Comparison of ENCODE assay signal across 22 mouse cellular contexts in genomic region chr6:86939797-86940196, GRCm38 (mm10).
DNase-seq lines count a peak whose midpoint lies in the region; ATAC-seq lines count a peak whose summit lies in the region.
"Had no signal": no experiment of that assay in that cellular context is flagged by ENCODE, and none has a peak within 500 bp of the region (broad histone marks: within the 10 kb centered on the region; RNA-seq: fewer than 3 reads in every experiment).

No protein-coding gene starts in this region.

- H3K27me3 ChIP-seq in megakaryocyte, embryonic 14.5 days (replicated peaks), result no peaks in the 10 kb centered on the region
- H3K27me3 ChIP-seq in liver, embryonic 13.5 days, result no peaks in the 10 kb centered on the region
- no peaks in the 10 kb centered on the region for H3K27me3 ChIP-seq in kidney, embryonic 16.5 days (ENCODE audit: insufficient read depth, low read length)
- no peaks in the 10 kb centered on the region for H3K27me3 ChIP-seq in forebrain, embryonic 14.5 days (replicated peaks; ENCODE audit: control insufficient read depth, insufficient read depth, low read length)
- H3K27me3 ChIP-seq: CH12.LX; embryonic facial prominence, embryonic 13.5 days; forebrain, embryonic 12.5 days; heart, embryonic 12.5 days; hindbrain, embryonic 12.5 days had no signal

- H3K27ac ChIP-seq in liver, embryonic 13.5 days, result no peak overlapping the region
- H3K27ac ChIP-seq in kidney, embryonic 16.5 days (ENCODE audit: low read length), result no peak overlapping the region
- H3K27ac ChIP-seq in forebrain, embryonic 14.5 days (ENCODE audit: low read depth, low read length), result no peak overlapping the region
- H3K27ac ChIP-seq: embryonic facial prominence, embryonic 13.5 days; forebrain, embryonic 12.5 days; hindbrain, embryonic 12.5 days had no signal

- 26% methylated on average over 7 of the region's 7 CpGs for WGBS in liver, embryonic 13.5 days (ENCODE audit: insufficient replicate concordance)
- 92% methylated on average over 7 of the region's 7 CpGs for WGBS in kidney, embryonic 16.5 days
- WGBS in forebrain, embryonic 14.5 days, result 91% methylated on average over 7 of the region's 7 CpGs

- ATAC-seq in megakaryocyte, adult 5-6 weeks (ENCODE audit: poor library complexity, severe bottlenecking), result no peak
- ATAC-seq in liver, embryonic 13.5 days (ENCODE audit: low read depth), result peak; percentile 92
- ATAC-seq in megakaryocyte progenitor cell, adult 5-6 weeks (replicated peaks; ENCODE audit: poor library complexity), result peak; percentile 90
- ATAC-seq in kidney, embryonic 16.5 days (ENCODE audit: low FRiP score, low TSS enrichment), result no peak
- no peak for ATAC-seq in forebrain, embryonic 14.5 days
- ATAC-seq: forebrain, postnatal 0 days; hindbrain, embryonic 16.5 days had no signal

- H3K9me3 ChIP-seq in megakaryocyte, embryonic 14.5 days, result no peaks in the 10 kb centered on the region
- no peaks in the 10 kb centered on the region for H3K9me3 ChIP-seq in liver, embryonic 13.5 days (replicated peaks)
- H3K9me3 ChIP-seq in kidney, embryonic 16.5 days (ENCODE audit: low read length), result peaks cover 7% of the 10 kb centered on the region
- H3K9me3 ChIP-seq in forebrain, embryonic 14.5 days (replicated peaks; ENCODE audit: control insufficient read depth, low read length), result peaks cover 6% of the 10 kb centered on the region; the same call in 1 of the 2 replicates

- peak; percentile 46 for DNase-seq in c-Kit-positive CD71-positive TER-119-negative erythroid progenitor cells, embryonic 14.5 days (ENCODE audit: low read depth)
- DNase-seq in liver, embryonic 13.5 days, result peak; percentile 46
- DNase-seq in forebrain, embryonic 14.5 days (ENCODE audit: low spot score), result no peak
- no peak for DNase-seq in lung, adult 18-20 months
- DNase-seq: adrenal gland, adult 8-10 months; adrenal gland, postnatal 36 days; cerebellum, adult 11-12 months; cerebellum, adult 9-11 months; cerebellum, postnatal 36 days; forebrain, postnatal 0 days; gastrocnemius, postnatal 14 days; heart, postnatal 36 days had no signal

- peaks cover 10% of the 10 kb centered on the region for H3K4me1 ChIP-seq in megakaryocyte, embryonic 14.5 days
- peaks cover 9% of the 10 kb centered on the region for H3K4me1 ChIP-seq in liver, embryonic 13.5 days (replicated peaks)
- H3K4me1 ChIP-seq in kidney, embryonic 16.5 days (ENCODE audit: insufficient read depth, low read length), result no peaks in the 10 kb centered on the region
- no peaks in the 10 kb centered on the region for H3K4me1 ChIP-seq in forebrain, embryonic 14.5 days (ENCODE audit: control insufficient read depth, insufficient read depth, low read length)
- H3K4me1 ChIP-seq: forebrain, embryonic 12.5 days; hindbrain, embryonic 12.5 days had no signal

- no peak overlapping the region for H3K9ac ChIP-seq in liver, embryonic 13.5 days
- H3K9ac ChIP-seq in kidney, embryonic 16.5 days (replicated peaks; ENCODE audit: low read length), result no peak overlapping the region
- H3K9ac ChIP-seq in forebrain, embryonic 14.5 days (ENCODE audit: low read length), result no peak overlapping the region
- H3K9ac ChIP-seq: embryonic facial prominence, embryonic 13.5 days; forebrain, embryonic 12.5 days; forebrain, postnatal 0 days; heart, embryonic 12.5 days; hindbrain, embryonic 12.5 days had no signal

- H3K4me2 ChIP-seq in liver, embryonic 13.5 days, result peak overlapping the region; percentile 12; the same call in 1 of the 2 replicates
- H3K4me2 ChIP-seq in kidney, embryonic 16.5 days (replicated peaks; ENCODE audit: low read depth, low read length), result no peak overlapping the region
- H3K4me2 ChIP-seq in forebrain, embryonic 14.5 days (ENCODE audit: low read length), result no peak overlapping the region
- H3K4me2 ChIP-seq: embryonic facial prominence, embryonic 13.5 days; forebrain, embryonic 12.5 days; heart, embryonic 12.5 days; hindbrain, embryonic 12.5 days had no signal

- peaks cover 78% of the 10 kb centered on the region for H3K36me3 ChIP-seq in megakaryocyte, embryonic 14.5 days (replicated peaks; ENCODE audit: low read length)
- H3K36me3 ChIP-seq in liver, embryonic 13.5 days, result peaks cover 52% of the 10 kb centered on the region
- peaks cover 48% of the 10 kb centered on the region for H3K36me3 ChIP-seq in kidney, embryonic 16.5 days (ENCODE audit: insufficient read depth, low read length)
- peaks cover 32% of the 10 kb centered on the region for H3K36me3 ChIP-seq in forebrain, embryonic 14.5 days (ENCODE audit: control insufficient read depth, insufficient read depth, low read length)

- peak overlapping the region; percentile 8 for H3K4me3 ChIP-seq in megakaryocyte, embryonic 14.5 days (replicated peaks)
- no peak overlapping the region for H3K4me3 ChIP-seq in liver, embryonic 13.5 days (replicated peaks)
- no peak overlapping the region for H3K4me3 ChIP-seq in kidney, embryonic 16.5 days (ENCODE audit: low read length)
- no peak overlapping the region for H3K4me3 ChIP-seq in forebrain, embryonic 14.5 days (ENCODE audit: low read depth, low read length)
- H3K4me3 ChIP-seq: embryonic facial prominence, embryonic 13.5 days; forebrain, embryonic 12.5 days; heart, embryonic 12.5 days; hindbrain, embryonic 12.5 days had no signal

Comparison
In these comparisons a context has a peak if more than half of its experiments do, and no peak if none do; other contexts are left out.
1. ATAC-seq: peak in liver, embryonic 13.5 days (single experiment) and megakaryocyte progenitor cell, adult 5-6 weeks (single experiment); none in megakaryocyte, adult 5-6 weeks (single experiment), kidney, embryonic 16.5 days (single experiment) and forebrain, embryonic 14.5 days (single experiment).
2. DNase-seq: peak in c-Kit-positive CD71-positive TER-119-negative erythroid progenitor cells, embryonic 14.5 days (single experiment) and liver, embryonic 13.5 days (single experiment); none in forebrain, embryonic 14.5 days (single experiment) and lung, adult 18-20 months (0 of 2).